Mouse (Mus musculus) forebrain, embryonic 12.5 days (tissue): Measurements from ENCODE around the gene Ndufb4. TPM values are rescaled to one million over a fixed set of nuclear protein-coding genes. Genes with fewer than 3 reads are reported as not detected.

Experiments
- ATAC-seq: fragments of 200-750 bp; cut with Nextera tagmentation; 2 replicates; pipeline ENCODE4 v1.8.0; 2017; ENCODE audit warnings: moderate TSS enrichment; ENCODE audit not compliant: low FRiP score
- H3K27ac ChIP-seq: fragments of 300-500 bp; sonication (generic); 2 replicates; pipeline ENCODE4 v1.5.1; 2016; ENCODE audit warnings: mild to moderate bottlenecking
- H3K27me3 ChIP-seq: fragments of 300-500 bp; sonication (generic); 2 replicates; pipeline ENCODE4 v1.6.1; 2016; ENCODE audit warnings: mild to moderate bottlenecking
- H3K36me3 ChIP-seq: fragments of 300-500 bp; sonication (generic); replicated peaks from 2 replicates; pipeline ENCODE4 v1.6.1; 2016; ENCODE audit warnings: mild to moderate bottlenecking
- H3K4me1 ChIP-seq: fragments of 300-500 bp; sonication (generic); 2 replicates; pipeline ENCODE4 v1.6.1; 2016
- H3K4me2 ChIP-seq: fragments of 300-500 bp; sonication (generic); 2 replicates; pipeline ENCODE4 v1.6.1; 2016; ENCODE audit warnings: mild to moderate bottlenecking, moderate library complexity
- H3K4me3 ChIP-seq: fragments of 300-500 bp; sonication (generic); replicated peaks from 2 replicates; pipeline ENCODE4 v1.5.1; 2016; ENCODE audit warnings: mild to moderate bottlenecking
- H3K9ac ChIP-seq: fragments of 300-500 bp; sonication (generic); 2 replicates; pipeline ENCODE4 v1.6.1; 2016; ENCODE audit warnings: mild to moderate bottlenecking
- H3K9me3 ChIP-seq: fragments of 300-500 bp; sonication (generic); 2 replicates; pipeline ENCODE4 v1.6.1; 2016
- WGBS: fragments of 180-500 bp; shearing (Covaris S2); methylation state at CpG from one replicate; pipeline ENCODE4 v1.1.7; 2016; 5-methylcytosine and 5-hydroxymethylcytosine counted together
- polyA plus RNA-seq: library from polyadenylated mRNA; unstranded; fragments of >200 nt; fragmentation: Nextera tagmentation; extraction: Ambion mirVana; gene quantifications from 2 replicates; pipeline ENCODE4 v1.2.1, GENCODE M21; 2016

Ndufb4 gene
- polyA plus RNA-seq, 1 experiment from 2014 or later: 77.0 TPM

GRCm38 (mm10) chr16:37617695-37618094, 36.6 kb downstream of the Ndufb4 start:
- peak; percentile 58; the same call in 1 of the 2 replicates for ATAC-seq
- H3K27ac ChIP-seq: no peak overlapping the region
- peaks cover 4% of the 10 kb centered on the region; the same call in 1 of the 2 replicates for H3K4me1 ChIP-seq
- H3K9ac ChIP-seq: no peak overlapping the region
- H3K9me3 ChIP-seq: no peaks in the 10 kb centered on the region
- WGBS: 43% methylated on average over 3 of the region's 3 CpGs
- H3K27me3 ChIP-seq: no peaks in the 10 kb centered on the region
- no peaks in the 10 kb centered on the region for H3K36me3 ChIP-seq
- H3K4me2 ChIP-seq: no peak overlapping the region
- H3K4me3 ChIP-seq: no peak overlapping the region

GRCm38 (mm10) chr16:37616104-37616503, 38.1 kb downstream of the Ndufb4 start:
- Histone ChIP-seq H3K27ac (no peak overlapping the region), H3K36me3 (no peaks in the 10 kb centered on the region), H3K9ac (no peak overlapping the region), H3K4me3 (no peak overlapping the region), H3K4me2 (no peak overlapping the region), H3K9me3 (no peaks in the 10 kb centered on the region), H3K27me3 (no peaks in the 10 kb centered on the region), H3K4me1 (peaks cover 4% of the 10 kb centered on the region; the same call in 1 of the 2 replicates)
- WGBS: 77% methylated on average over 8 of the region's 8 CpGs
- no peak for ATAC-seq

- no peak overlapping the region for H3K27ac ChIP-seq
- ATAC-seq: no peak
- H3K4me3 ChIP-seq: no peak overlapping the region
- H3K9ac ChIP-seq: no peak overlapping the region
- H3K4me1 ChIP-seq: peaks cover 4% of the 10 kb centered on the region; the same call in 1 of the 2 replicates
- 84% methylated on average over 8 of the region's 8 CpGs for WGBS
- no peak overlapping the region for H3K4me2 ChIP-seq
- no peaks in the 10 kb centered on the region for H3K9me3 ChIP-seq
- H3K36me3 ChIP-seq: no peaks in the 10 kb centered on the region
- H3K27me3 ChIP-seq: no peaks in the 10 kb centered on the region
These were observed 38.8 kb downstream of the Ndufb4 start for GRCm38 (mm10) chr16:37615429-37615828.

- Histone ChIP-seq H3K9ac (no peak overlapping the region), H3K4me2 (no peak overlapping the region), H3K27me3 (no peaks in the 10 kb centered on the region), H3K27ac (no peak overlapping the region), H3K9me3 (no peaks in the 10 kb centered on the region), H3K4me1 (peaks cover 9% of the 10 kb centered on the region; the same call in 1 of the 2 replicates), H3K4me3 (no peak overlapping the region), H3K36me3 (no peaks in the 10 kb centered on the region)
- WGBS: 92% methylated on average over 9 of the region's 9 CpGs
- no peak for ATAC-seq
These were observed 39.7 kb downstream of the Ndufb4 start for GRCm38 (mm10) chr16:37614540-37614939.

- Histone ChIP-seq H3K9me3 (no peaks in the 10 kb centered on the region), H3K36me3 (no peaks in the 10 kb centered on the region), H3K27ac (no peak overlapping the region), H3K4me3 (no peak overlapping the region), H3K27me3 (no peaks in the 10 kb centered on the region), H3K4me2 (no peak overlapping the region), H3K9ac (no peak overlapping the region), H3K4me1 (peaks cover 4% of the 10 kb centered on the region; the same call in 1 of the 2 replicates)
- no peak for ATAC-seq
- WGBS: 95% methylated on average over 5 of the region's 5 CpGs
These were observed 42.2 kb downstream of the Ndufb4 start for GRCm38 (mm10) chr16:37612013-37612412.

DNA sequence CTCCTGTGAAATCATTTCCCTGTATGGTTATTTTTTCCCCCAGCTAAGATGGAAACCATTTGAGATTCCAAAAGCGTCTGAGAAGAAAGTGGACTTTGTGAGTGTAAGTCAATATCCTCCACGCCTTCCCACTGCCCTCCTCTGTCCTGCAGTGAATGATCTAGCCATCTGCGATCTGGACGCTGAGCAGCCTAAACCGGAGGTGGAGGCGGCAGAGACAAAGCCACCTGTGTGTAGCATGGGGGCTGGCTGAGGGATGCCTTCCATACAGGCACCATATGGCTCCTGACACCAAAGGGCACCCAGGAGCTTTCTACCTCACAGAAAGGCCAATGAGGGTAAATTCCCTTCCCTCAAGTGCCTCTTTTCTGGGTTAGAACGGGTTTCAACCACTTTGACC, 43.2 kb downstream of the Ndufb4 start:
- no peak overlapping the region for H3K9ac ChIP-seq
- no peaks in the 10 kb centered on the region for H3K27me3 ChIP-seq
- no peaks in the 10 kb centered on the region for H3K36me3 ChIP-seq
- 75% methylated on average over 7 of the region's 7 CpGs for WGBS
- no peak overlapping the region for H3K4me3 ChIP-seq
- no peaks in the 10 kb centered on the region for H3K9me3 ChIP-seq
- H3K4me1 ChIP-seq: peaks cover 4% of the 10 kb centered on the region; the same call in 1 of the 2 replicates
- no peak for ATAC-seq
- H3K27ac ChIP-seq: no peak overlapping the region
- H3K4me2 ChIP-seq: no peak overlapping the region

GRCm38 (mm10) chr16:37610333-37610732, 43.9 kb downstream of the Ndufb4 start:
- no peak overlapping the region for H3K4me3 ChIP-seq

GRCm38 (mm10) chr16:37604243-37604642, 50.0 kb downstream of the Ndufb4 start:
- Histone ChIP-seq H3K27me3 (no peaks in the 10 kb centered on the region), H3K4me1 (no peaks in the 10 kb centered on the region), H3K27ac (no peak overlapping the region), H3K9me3 (no peaks in the 10 kb centered on the region), H3K4me3 (no peak overlapping the region), H3K36me3 (no peaks in the 10 kb centered on the region), H3K4me2 (no peak overlapping the region), H3K9ac (no peak overlapping the region)
- 94% methylated on average over 6 of the region's 6 CpGs for WGBS
- no peak for ATAC-seq

More at GRCm38 (mm10) chr16:37610333-37610732, 43.9 kb downstream of the Ndufb4 start:
- no peak for ATAC-seq
- 82% methylated on average over 8 of the region's 8 CpGs for WGBS
- no peak overlapping the region for H3K27ac ChIP-seq
- no peaks in the 10 kb centered on the region for H3K36me3 ChIP-seq
- H3K9me3 ChIP-seq: no peaks in the 10 kb centered on the region
- H3K4me1 ChIP-seq: peaks cover 4% of the 10 kb centered on the region; the same call in 1 of the 2 replicates
- H3K9ac ChIP-seq: no peak overlapping the region
- H3K4me2 ChIP-seq: no peak overlapping the region
- no peaks in the 10 kb centered on the region for H3K27me3 ChIP-seq

DNA sequence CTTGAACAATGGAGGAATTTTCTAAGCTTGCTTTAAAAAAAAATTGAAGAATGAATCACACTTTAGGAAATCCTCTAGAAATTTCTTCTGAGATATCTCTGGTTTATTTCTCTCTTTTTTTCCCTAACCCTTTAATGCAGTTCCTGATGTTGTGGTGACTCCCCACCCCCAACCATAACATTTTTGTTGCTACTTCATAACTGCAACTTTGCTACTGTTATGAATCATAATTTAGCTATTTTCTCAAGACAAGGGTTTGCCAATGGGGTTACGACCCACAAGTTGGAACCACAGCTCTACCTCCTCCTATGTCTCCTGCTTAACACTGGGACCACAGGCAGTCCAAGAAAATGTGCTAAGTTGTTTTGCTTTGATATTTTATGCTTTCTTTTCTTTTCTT, 50.8 kb downstream of the Ndufb4 start:
- Histone ChIP-seq H3K4me2 (no peak overlapping the region), H3K36me3 (no peaks in the 10 kb centered on the region), H3K4me3 (no peak overlapping the region), H3K27me3 (no peaks in the 10 kb centered on the region), H3K4me1 (no peaks in the 10 kb centered on the region), H3K27ac (no peak overlapping the region), H3K9ac (no peak overlapping the region), H3K9me3 (no peaks in the 10 kb centered on the region)
- ATAC-seq: no peak
- 98% methylated on average over 1 of the region's 1 CpGs for WGBS

- no peak overlapping the region for H3K4me3 ChIP-seq
- H3K36me3 ChIP-seq: no peaks in the 10 kb centered on the region
- H3K4me1 ChIP-seq: no peaks in the 10 kb centered on the region
- H3K4me2 ChIP-seq: no peak overlapping the region
- 90% methylated on average over 3 of the region's 3 CpGs for WGBS
- H3K9me3 ChIP-seq: no peaks in the 10 kb centered on the region
- H3K27me3 ChIP-seq: no peaks in the 10 kb centered on the region
- no peak overlapping the region for H3K9ac ChIP-seq
- no peak overlapping the region for H3K27ac ChIP-seq
- no peak for ATAC-seq
These were observed 54.9 kb downstream of the Ndufb4 start for GRCm38 (mm10) chr16:37599326-37599725.

- Histone ChIP-seq H3K27me3 (no peaks in the 10 kb centered on the region), H3K9ac (no peak overlapping the region), H3K9me3 (no peaks in the 10 kb centered on the region), H3K36me3 (no peaks in the 10 kb centered on the region), H3K4me1 (no peaks in the 10 kb centered on the region), H3K4me3 (no peak overlapping the region), H3K4me2 (no peak overlapping the region), H3K27ac (no peak overlapping the region)
- no peak for ATAC-seq
- WGBS: 93% methylated on average over 7 of the region's 7 CpGs
These were observed 55.8 kb downstream of the Ndufb4 start for GRCm38 (mm10) chr16:37598463-37598862.

GRCm38 (mm10) chr16:37597412-37597811, 56.8 kb downstream of the Ndufb4 start:
- no peaks in the 10 kb centered on the region for H3K27me3 ChIP-seq
- H3K27ac ChIP-seq: no peak overlapping the region
- WGBS: 80% methylated on average over 5 of the region's 5 CpGs
- no peak for ATAC-seq
- no peaks in the 10 kb centered on the region for H3K9me3 ChIP-seq
- H3K4me2 ChIP-seq: no peak overlapping the region
- no peaks in the 10 kb centered on the region for H3K4me1 ChIP-seq
- H3K9ac ChIP-seq: no peak overlapping the region
- H3K36me3 ChIP-seq: no peaks in the 10 kb centered on the region
- H3K4me3 ChIP-seq: no peak overlapping the region
